Mouse (Mus musculus) ES-E14 (cell line): Measurements from ENCODE around the gene Cald1.

ENCODE experiments used
- HCFC1 ChIP-seq: IDR thresholded peaks from 2 replicates; pipeline ENCODE4 v1.6.1; 2012; ENCODE audit warnings: low read length, inconsistent platforms, borderline replicate concordance; ENCODE audit not compliant: insufficient read depth
- ZNF384 ChIP-seq: IDR thresholded peaks from 2 replicates; pipeline ENCODE4 v1.6.1; 2012; ENCODE audit warnings: low read depth, low read length, inconsistent platforms

DNA sequence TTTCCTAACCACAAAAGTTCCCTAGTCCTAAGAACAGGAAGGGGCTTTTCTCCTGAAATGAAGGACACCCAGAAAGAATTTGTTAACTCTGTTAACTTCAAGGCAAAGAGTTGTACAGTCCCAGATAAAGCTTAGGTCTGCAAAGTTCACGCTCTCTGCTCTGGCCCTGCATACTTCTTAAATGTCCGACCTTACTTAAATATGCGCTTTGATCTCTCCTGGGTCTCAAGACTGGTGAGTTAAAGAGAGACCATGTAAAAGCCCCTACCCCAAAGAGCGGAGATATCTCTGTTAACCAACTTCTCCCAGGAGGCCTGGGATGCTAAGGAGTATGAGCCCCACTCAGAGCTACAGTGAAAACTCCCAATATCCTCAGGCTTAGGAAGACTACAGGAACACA, 119.4 kb downstream of the Cald1 start:
- TF ChIP-seq HCFC1 (no peak), ZNF384 (no peak)
